Mouse (Mus musculus) forelimb bud, embryonic 11.5 days (tissue): ENCODE results near the gene Phf21a.

Experiments used
- DNase-seq: peaks from one replicate; pipeline ENCODE4 v3.0.0-alpha.2; 2012; ENCODE audit warnings: low read depth, low spot score

Phf21a gene

DNA sequence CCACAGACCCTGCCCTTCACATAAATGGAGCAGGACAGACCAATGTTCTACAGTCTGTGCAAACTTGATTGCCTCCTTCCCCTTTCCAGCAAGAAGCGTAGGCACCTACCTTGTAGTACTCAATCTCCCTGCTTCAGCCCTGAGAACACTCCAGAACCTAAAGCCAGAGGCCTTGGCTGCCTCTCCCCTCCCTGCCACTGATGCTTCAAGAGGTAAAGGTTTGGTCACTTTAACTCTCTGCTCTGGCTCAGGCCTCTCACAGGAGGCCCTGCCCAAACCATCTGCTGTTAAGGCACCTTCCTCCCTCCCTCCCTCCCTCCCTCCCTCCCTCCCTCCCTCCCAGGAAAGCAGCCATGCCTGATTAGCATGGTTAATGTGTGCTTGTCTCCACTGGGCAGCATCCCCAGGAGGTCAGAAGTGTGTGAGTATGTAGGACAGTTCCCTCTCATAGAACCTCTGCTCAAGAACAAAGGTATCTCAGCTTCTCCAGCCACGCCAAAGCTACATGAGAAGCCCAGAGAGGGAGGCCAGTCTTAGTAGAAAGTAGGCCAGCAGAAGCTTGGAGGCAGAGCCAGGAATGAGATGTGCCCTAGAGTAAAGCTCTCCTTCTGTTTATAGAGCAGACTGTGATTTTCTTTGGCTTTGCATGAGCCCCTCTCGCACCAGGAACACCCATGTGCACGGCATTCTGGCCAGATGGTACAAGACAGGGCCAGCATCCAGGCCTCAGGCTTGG, 309.8 kb downstream of the Phf21a start:
- DNase-seq: no peak

DNA sequence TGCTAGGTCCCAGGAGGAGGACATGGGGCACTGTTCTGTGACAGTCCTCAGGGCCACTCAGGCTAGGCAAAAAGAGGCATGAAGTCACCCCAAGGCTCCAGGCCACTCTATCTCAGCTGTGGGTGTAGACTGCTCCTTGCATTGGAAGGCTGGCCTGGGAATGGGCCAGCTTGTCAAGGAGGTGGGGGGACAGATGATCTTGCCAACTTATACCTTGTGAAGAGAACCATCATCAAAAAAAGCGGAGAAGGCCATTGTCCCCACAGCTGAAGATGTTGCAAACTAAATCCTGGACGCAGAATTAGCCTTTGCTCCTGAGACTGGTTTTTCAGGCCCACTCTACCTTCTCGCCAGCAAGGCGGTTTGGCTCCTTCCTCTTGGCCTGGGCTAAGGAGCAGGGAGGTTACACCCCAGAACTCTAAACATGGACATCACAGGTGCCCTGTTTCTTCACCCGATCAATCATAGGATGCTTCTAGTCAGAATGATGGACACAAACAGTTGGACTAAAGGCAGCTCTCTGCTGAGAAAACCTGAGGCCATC, 310.9 kb downstream of the Phf21a start:
- DNase-seq: no peak

DNA sequence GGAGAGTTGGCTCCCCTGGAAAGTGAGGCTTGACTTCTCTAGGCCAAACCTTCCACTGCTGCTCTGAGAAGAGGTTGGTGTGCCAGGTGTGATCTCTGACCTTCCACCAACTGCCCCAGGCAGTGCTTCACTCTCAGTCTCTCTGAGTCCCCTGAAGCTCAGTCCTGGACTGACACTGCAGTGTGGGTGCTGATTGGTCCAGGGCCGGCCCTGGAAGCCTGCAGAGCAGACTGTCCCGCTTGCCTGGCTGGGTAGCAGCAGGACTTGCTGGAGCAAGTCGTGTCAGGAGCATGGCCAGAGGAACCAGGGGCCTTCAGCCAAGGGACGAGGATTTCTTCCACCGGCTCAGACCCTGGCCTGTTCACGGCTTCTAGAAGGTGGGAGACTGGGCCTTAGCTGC, 311.8 kb downstream of the Phf21a start:
- no peak for DNase-seq

DNA sequence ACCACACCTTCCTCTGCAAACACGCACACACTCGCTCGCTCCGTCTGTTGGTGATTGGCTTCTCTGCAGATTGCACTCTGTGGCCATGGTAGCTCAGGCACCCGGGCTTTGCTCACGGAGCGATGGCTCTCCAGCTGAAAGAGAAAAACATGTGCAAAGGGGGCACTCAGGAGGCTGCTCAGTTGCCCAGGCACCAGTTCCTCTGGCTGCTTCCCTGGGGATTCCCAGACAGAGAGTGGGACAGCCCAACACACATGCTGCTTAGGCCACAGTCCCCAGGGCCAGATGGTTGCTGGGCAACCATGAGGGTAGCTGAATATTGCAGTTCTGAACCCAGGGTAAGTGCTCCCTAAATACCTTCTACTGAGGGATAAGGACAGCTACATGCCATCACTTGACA, 312.8 kb downstream of the Phf21a start:
- DNase-seq: no peak

DNA sequence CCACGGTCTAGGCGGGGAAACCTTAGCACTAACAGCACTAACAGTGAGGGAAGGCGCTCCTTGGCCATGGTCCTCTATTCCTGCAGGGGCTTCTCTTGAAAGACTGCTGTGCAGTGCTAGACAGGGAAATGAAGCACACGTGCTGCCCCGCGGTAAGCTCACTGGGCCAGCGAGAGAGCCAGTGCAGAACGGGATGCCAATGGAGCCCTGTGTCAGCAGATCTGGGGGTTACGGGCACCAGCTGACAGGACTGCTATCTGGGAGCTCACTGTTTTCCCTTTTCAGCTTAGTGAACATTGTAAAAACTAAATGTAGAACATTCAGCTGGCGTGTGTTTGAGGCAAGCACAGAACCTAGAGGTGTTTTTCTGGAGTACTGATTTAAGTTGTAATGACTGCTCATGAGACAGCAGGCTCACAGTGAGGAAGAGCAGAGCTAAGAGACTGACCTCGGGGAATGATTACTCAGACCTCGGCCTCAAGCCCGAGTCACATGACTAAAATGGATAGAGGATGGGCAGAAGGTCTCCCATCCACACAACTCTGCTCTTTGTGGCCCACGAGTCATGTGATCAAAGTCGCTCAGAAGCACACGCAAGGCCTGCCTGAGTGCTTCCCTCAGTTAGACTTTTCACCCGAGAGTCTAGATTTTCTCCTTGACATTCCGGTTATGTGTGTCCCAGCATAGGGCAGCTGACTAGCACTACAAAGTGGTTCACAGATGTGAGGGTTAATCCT, 315.6 kb downstream of the Phf21a start:
- DNase-seq: no peak

DNA sequence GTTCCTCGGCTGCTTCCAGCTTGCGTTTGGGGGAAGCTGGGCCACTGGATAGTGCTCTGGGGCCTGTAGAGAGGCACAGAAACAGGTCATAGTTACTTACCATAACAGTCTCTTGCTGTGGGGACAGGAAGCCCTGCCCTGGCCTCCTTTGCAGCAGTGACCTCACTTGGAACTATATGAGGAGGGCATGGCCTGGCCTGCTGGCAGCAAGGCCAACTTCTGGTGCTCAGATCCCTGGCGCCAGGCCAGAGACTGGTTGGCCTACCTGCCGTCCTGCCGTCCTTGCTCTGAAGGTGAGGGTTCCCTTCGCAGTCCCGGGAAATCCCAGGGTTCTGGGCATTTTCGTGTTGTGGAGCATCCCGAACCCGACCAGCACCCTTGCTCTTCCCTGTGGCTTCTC, 318.8 kb downstream of the Phf21a start:
- DNase-seq: no peak
